Mouse (Mus musculus): ENCODE measurements at regions not wholly inside any gene's neighbourhood (a gene's known extent, or its start where the extent isn't known, plus 50 kb on each side); places are given as distances from the start of the nearest gene placed in this dataset.
A peak's percentile ranks its signal among the peaks of the same experiment; 100 is the strongest.

- DNase-seq (ENCODE audit: low spot score in 2 of 2), result peak in 1 of 2 experiments; percentile 59
- Histone ChIP-seq H3K4me3 (no peak overlapping the region), H3K27ac (peak overlapping the region; percentile 77)
- TF ChIP-seq CTCF (conservative IDR thresholded peaks at IDR 0.05), result no peak
Measured at GRCm38 (mm10) chr12:52413046-52413473, 90.7 kb upstream of the Arhgap5 start.

- no peak for DNase-seq (ENCODE audit: low spot score in 2 of 2)
- Histone ChIP-seq H3K27ac (no peak overlapping the region), H3K4me3 (no peak overlapping the region)
- no peak for TF ChIP-seq CTCF (conservative IDR thresholded peaks at IDR 0.05)
Measured at GRCm38 (mm10) chr12:52422729-52423128, 81.0 kb upstream of the Arhgap5 start.

GRCm38 (mm10) chr12:52424336-52425034, 79.3 kb upstream of the Arhgap5 start:
- TF ChIP-seq CTCF (conservative IDR thresholded peaks at IDR 0.05), result no peak
- no peak overlapping the region for H3K4me3 ChIP-seq
- no peak for DNase-seq (ENCODE audit: low spot score in 2 of 2)
- H3K27ac ChIP-seq, result peak overlapping the region; percentile 51

- H3K27ac ChIP-seq, result peak overlapping the region; percentile 47; the same call in 1 of the 2 replicates
- no peak overlapping the region for H3K4me3 ChIP-seq
- peak in 1 of 2 experiments; percentile 41 for DNase-seq (ENCODE audit: low spot score in 2 of 2)
- TF ChIP-seq CTCF (conservative IDR thresholded peaks at IDR 0.05), result no peak
Measured at GRCm38 (mm10) chr12:52429935-52430334, 73.8 kb upstream of the Arhgap5 start.

GRCm38 (mm10) chr12:52431933-52432332, 71.8 kb upstream of the Arhgap5 start:
- TF ChIP-seq CTCF (conservative IDR thresholded peaks at IDR 0.05), result no peak
- no peak for DNase-seq (ENCODE audit: low spot score in 2 of 2)
- Histone ChIP-seq H3K27ac (no peak overlapping the region), H3K4me3 (no peak overlapping the region)

- H3K27ac ChIP-seq, result no peak overlapping the region
- no peak overlapping the region for H3K4me3 ChIP-seq
- TF ChIP-seq CTCF (conservative IDR thresholded peaks at IDR 0.05), result no peak
- DNase-seq (ENCODE audit: low spot score in 2 of 2), result no peak
Measured at GRCm38 (mm10) chr12:52434021-52434420, 69.8 kb upstream of the Arhgap5 start.

- no peak for TF ChIP-seq CTCF (conservative IDR thresholded peaks at IDR 0.05)
Measured at GRCm38 (mm10) chr12:52435321-52435720, 68.5 kb upstream of the Arhgap5 start.

GRCm38 (mm10) chr12:52435795-52436211, 68.0 kb upstream of the Arhgap5 start:
- Histone ChIP-seq H3K4me3 (no peak overlapping the region; the same call in 1 of the 2 replicates), H3K27ac (no peak overlapping the region)
- TF ChIP-seq CTCF (conservative IDR thresholded peaks at IDR 0.05), result no peak
- DNase-seq (ENCODE audit: low spot score in 2 of 2), result no peak

More at GRCm38 (mm10) chr12:52435321-52435720, 68.5 kb upstream of the Arhgap5 start:
- DNase-seq (ENCODE audit: low spot score in 2 of 2), result no peak
- Histone ChIP-seq H3K27ac (no peak overlapping the region), H3K4me3 (no peak overlapping the region; the same call in 1 of the 2 replicates)

GRCm38 (mm10) chr12:52436941-52437340, 66.8 kb upstream of the Arhgap5 start:
- no peak overlapping the region for H3K27ac ChIP-seq
- DNase-seq (ENCODE audit: low spot score in 2 of 2), result no peak
- H3K4me3 ChIP-seq, result no peak overlapping the region
- TF ChIP-seq CTCF (conservative IDR thresholded peaks at IDR 0.05), result no peak

GRCm38 (mm10) chr12:52439241-52439640, 64.5 kb upstream of the Arhgap5 start:
- DNase-seq (ENCODE audit: low spot score in 2 of 2), result no peak
- TF ChIP-seq CTCF (conservative IDR thresholded peaks at IDR 0.05), result no peak
- Histone ChIP-seq H3K4me3 (no peak overlapping the region), H3K27ac (no peak overlapping the region)

- H3K4me3 ChIP-seq, result no peak overlapping the region
- TF ChIP-seq CTCF (conservative IDR thresholded peaks at IDR 0.05), result no peak
- peak overlapping the region; percentile 69 for H3K27ac ChIP-seq
- DNase-seq (ENCODE audit: low spot score in 2 of 2), result no peak
Measured at GRCm38 (mm10) chr12:52440868-52441365, 62.9 kb upstream of the Arhgap5 start.

- no peak for DNase-seq (ENCODE audit: low spot score in 2 of 2)
- no peak for TF ChIP-seq CTCF (conservative IDR thresholded peaks at IDR 0.05)
- Histone ChIP-seq H3K4me3 (no peak overlapping the region), H3K27ac (no peak overlapping the region)
Measured at GRCm38 (mm10) chr12:52442337-52442736, 61.4 kb upstream of the Arhgap5 start.

GRCm38 (mm10) chr12:52445731-52446130, 58.0 kb upstream of the Arhgap5 start:
- Histone ChIP-seq H3K4me3 (no peak overlapping the region), H3K27ac (peak overlapping the region; percentile 33)
- no peak for TF ChIP-seq CTCF (conservative IDR thresholded peaks at IDR 0.05)
- no peak for DNase-seq (ENCODE audit: low spot score in 2 of 2)

- peak overlapping the region; percentile 33 for H3K27ac ChIP-seq
- no peak for DNase-seq (ENCODE audit: low spot score in 2 of 2)
- H3K4me3 ChIP-seq, result no peak overlapping the region
- no peak for TF ChIP-seq CTCF (conservative IDR thresholded peaks at IDR 0.05)
Measured at GRCm38 (mm10) chr12:52446501-52446900, 57.3 kb upstream of the Arhgap5 start.
